Mouse (Mus musculus) T-helper 17 cell (primary cell): ENCODE measurements at regions not wholly inside any gene's neighbourhood (a gene's known extent, or its start where the extent isn't known, plus 50 kb on each side); places are given as distances from the start of the nearest gene placed in this dataset.

Experiments
- in situ Hi-C, 2 experiments: fragments of 300-600 bp; cut with MboI, MseI; formaldehyde crosslinking; loops; 1 replicate in 1 of 2; 2 replicates in 1 of 2; pipeline ENCODE4 v1.15.1; 2025; ENCODE audit warnings: high pct_unique_total_duplicates in 2 of 2

GRCm38 (mm10) chr16:73435726-73436125 is 975.9 kb downstream of the Robo2 start:
- in situ Hi-C loops = no loop called here

GRCm38 (mm10) chr16:73424851-73425250 is 986.8 kb downstream of the Robo2 start:
- in situ Hi-C loops = no loop called here

GRCm38 (mm10) chr16:73424311-73424710 is 987.3 kb downstream of the Robo2 start:
- in situ Hi-C loops = no loop called here

- in situ Hi-C loops = no loop called here
These were observed 1007.1 kb downstream of the Robo2 start for GRCm38 (mm10) chr16:73404509-73404908.

GRCm38 (mm10) chr16:73404099-73404498 is 1007.5 kb downstream of the Robo2 start:
- in situ Hi-C loops = no loop called here

GRCm38 (mm10) chr16:73379056-73379455 is 1032.6 kb downstream of the Robo2 start:
- in situ Hi-C loops = no loop called here

- in situ Hi-C loops = no loop called here
These were observed 1036.9 kb downstream of the Robo2 start for GRCm38 (mm10) chr16:73374608-73375165.

GRCm38 (mm10) chr16:73368607-73369233 is 1042.9 kb downstream of the Robo2 start:
- in situ Hi-C loops = no loop called here

GRCm38 (mm10) chr16:73367926-73368325 is 1043.7 kb downstream of the Robo2 start:
- in situ Hi-C loops = no loop called here

GRCm38 (mm10) chr16:73367226-73367840 is 1044.3 kb downstream of the Robo2 start:
- in situ Hi-C loops = no loop called here

- in situ Hi-C loops = no loop called here
These were observed 1042.6 kb downstream of the Robo1 start for GRCm38 (mm10) chr16:73350698-73351097.

- in situ Hi-C loops = no loop called here
These were observed 1035.8 kb downstream of the Robo1 start for GRCm38 (mm10) chr16:73343941-73344340.

GRCm38 (mm10) chr16:73343531-73343930 is 1035.4 kb downstream of the Robo1 start:
- in situ Hi-C loops = no loop called here

- in situ Hi-C loops = no loop called here
These were observed 1009.5 kb downstream of the Robo1 start for GRCm38 (mm10) chr16:73317644-73318043.

GRCm38 (mm10) chr16:73310096-73310495 is 1002.0 kb downstream of the Robo1 start:
- in situ Hi-C loops = no loop called here

GRCm38 (mm10) chr16:73279951-73280350 is 971.8 kb downstream of the Robo1 start:
- in situ Hi-C loops = loop anchor here in 1 of 2 experiments (10.0 kb wide), 1 partner anchor 1305 kb away; no protein-coding TSS in a partner anchor

- in situ Hi-C loops = no loop called here
These were observed 951.6 kb downstream of the Robo1 start for GRCm38 (mm10) chr16:73259691-73260090.

- in situ Hi-C loops = no loop called here
These were observed 951.2 kb downstream of the Robo1 start for GRCm38 (mm10) chr16:73259283-73259682.

- in situ Hi-C loops = no loop called here
These were observed 937.0 kb downstream of the Robo1 start for GRCm38 (mm10) chr16:73245073-73245590.

GRCm38 (mm10) chr16:73230599-73230998 is 922.5 kb downstream of the Robo1 start:
- in situ Hi-C loops = no loop called here

- in situ Hi-C loops = no loop called here
These were observed 909.4 kb downstream of the Robo1 start for GRCm38 (mm10) chr16:73217555-73217954.

GRCm38 (mm10) chr16:73203542-73203941 is 895.4 kb downstream of the Robo1 start:
- in situ Hi-C loops = no loop called here

- in situ Hi-C loops = no loop called here
These were observed 892.9 kb downstream of the Robo1 start for GRCm38 (mm10) chr16:73200991-73201390.
